Mouse (Mus musculus): ENCODE results near the gene Acsf2.

- TF ChIP-seq GATA1 (IDR thresholded peaks at IDR 0.05; ENCODE audit: low read length) (no peak), TAL1 (IDR thresholded peaks at IDR 0.05; ENCODE audit: low read length) (no peak)
Measured at GRCm38 (mm10) chr11:94601321-94602281, at the start of gene Acsf2.
